Mouse (Mus musculus): Measurements from ENCODE around the gene Ccdc85a. TPM values are rescaled to one million over a fixed set of nuclear protein-coding genes. Genes with fewer than 3 reads are reported as not detected.
"Not testable (repeated sequence)": the region's sequence is repeated elsewhere in the genome, so short reads cannot be mapped to it uniquely, and the experiment has no call there.

Gene Ccdc85a
- polyA plus RNA-seq, 1 experiment: 0.20 TPM

DNA sequence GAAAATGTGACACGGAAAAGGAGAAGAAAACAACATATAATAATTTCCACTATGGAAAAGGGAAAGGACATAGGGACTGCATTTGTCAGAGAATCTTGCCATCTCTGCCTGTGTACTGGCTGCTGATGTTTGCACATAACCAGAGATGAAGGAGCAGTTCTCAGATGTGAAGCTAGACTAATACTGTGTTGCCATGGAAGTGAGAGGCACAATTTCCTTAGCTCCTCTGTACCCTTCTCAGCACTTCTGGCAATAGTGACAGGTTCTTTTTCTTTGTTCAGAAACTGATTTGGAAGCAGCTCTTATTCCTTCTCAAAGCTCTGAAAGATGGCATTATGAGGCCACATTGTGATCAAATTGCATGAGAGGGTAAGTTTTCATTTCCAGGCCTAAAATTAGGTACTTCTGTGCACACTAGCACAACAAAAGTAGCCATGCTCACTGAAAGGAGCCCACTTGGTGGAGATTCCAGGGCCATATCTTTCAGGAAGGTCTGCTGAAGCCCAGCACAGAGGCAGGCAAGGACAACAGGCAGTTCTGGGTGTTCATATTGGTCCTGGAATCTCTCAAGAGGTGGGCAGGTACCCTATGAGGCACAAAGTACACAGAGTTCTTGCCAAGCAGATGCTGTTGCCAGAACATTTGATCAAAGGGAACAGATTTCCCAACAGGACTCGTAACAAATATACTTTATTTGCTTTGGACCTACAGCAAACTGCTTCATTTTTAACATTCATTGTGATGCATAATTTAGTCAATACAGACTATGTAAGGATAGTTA is 161.5 kb downstream of the Ccdc85a start:
- Histone ChIP-seq H3K4me1 (ENCODE audit: control insufficient read depth, insufficient read depth, insufficient read length, low read length) (no peaks in the 10 kb centered on the region), H3K27me3 (ENCODE audit: control insufficient read depth, insufficient read depth, low read length) (no peaks in the 10 kb centered on the region), H3K27ac (ENCODE audit: insufficient read depth, low read depth, low read length) (no peak overlapping the region), H3K4me3 (ENCODE audit: low read depth, low read length) (no peak overlapping the region), H3K36me3 (ENCODE audit: control insufficient read depth, insufficient read depth, low read length) (no peaks in the 10 kb centered on the region)
- TF ChIP-seq POLR2A (IDR thresholded peaks at IDR 0.05; ENCODE audit: low read depth, low read length) (no peak), CTCF (IDR thresholded peaks at IDR 0.05; ENCODE audit: extremely low read depth, insufficient read length, insufficient replicate concordance, low read depth, low read length) (no peak)
- WGBS: 80% methylated on average over 2 of the region's 2 CpGs

DNA sequence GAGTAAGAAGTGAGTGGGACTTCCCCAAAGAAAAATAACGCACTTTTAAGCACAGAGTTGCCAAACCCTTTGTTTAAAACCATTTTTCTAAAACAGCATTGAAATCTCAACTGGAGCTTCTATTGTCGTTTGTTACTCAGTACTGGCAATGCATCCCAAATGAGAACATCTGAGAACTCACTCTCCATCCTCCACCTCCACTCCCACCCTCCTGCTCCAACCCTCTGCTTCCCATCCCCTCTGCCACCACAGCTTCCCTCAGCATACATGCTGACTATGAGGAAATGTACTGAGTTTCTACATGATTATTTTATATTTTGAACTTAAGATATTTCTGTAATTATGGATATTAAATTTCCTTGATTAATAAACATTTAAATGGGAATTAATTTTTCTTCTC is 168.3 kb downstream of the Ccdc85a start:
- H3K4me3 ChIP-seq (ENCODE audit: low read depth, low read length): no peak overlapping the region
- TF ChIP-seq CTCF (IDR thresholded peaks at IDR 0.05; ENCODE audit: extremely low read depth, insufficient read length, insufficient replicate concordance, low read depth, low read length) (no peak), POLR2A (IDR thresholded peaks at IDR 0.05; ENCODE audit: low read depth, low read length) (no peak)
- no peaks in the 10 kb centered on the region for H3K4me1 ChIP-seq (ENCODE audit: control insufficient read depth, insufficient read depth, insufficient read length, low read length)
- 61% methylated on average over 2 of the region's 2 CpGs for WGBS
- H3K27ac ChIP-seq (ENCODE audit: insufficient read depth, low read depth, low read length): no peak overlapping the region
- no peaks in the 10 kb centered on the region for H3K27me3 ChIP-seq (ENCODE audit: control insufficient read depth, insufficient read depth, low read length)
- H3K36me3 ChIP-seq (ENCODE audit: control insufficient read depth, insufficient read depth, low read length): no peaks in the 10 kb centered on the region

DNA sequence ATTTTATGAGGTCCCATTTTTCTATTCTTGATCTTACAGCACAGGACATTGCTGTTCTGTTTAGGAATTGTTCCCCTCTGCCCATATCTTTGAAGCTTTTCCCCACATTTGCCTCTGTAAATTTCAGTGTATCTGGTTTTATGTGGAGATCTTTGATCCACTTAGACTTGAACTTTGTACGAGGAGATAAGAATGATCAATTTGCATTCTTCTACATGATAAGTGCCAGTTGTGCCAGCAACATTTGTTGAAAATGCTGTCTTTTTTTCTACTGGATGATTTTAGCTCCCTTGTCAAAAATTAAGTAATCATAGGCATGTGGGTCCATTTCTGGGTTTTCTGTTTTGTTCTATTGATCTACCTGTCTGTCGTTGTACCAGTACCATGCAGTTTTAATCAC is 174.2 kb downstream of the Ccdc85a start:
- not testable (repeated sequence) for H3K4me3 ChIP-seq (ENCODE audit: low read depth, low read length); H3K4me1 ChIP-seq (ENCODE audit: control insufficient read depth, insufficient read depth, insufficient read length, low read length); H3K27me3 ChIP-seq (ENCODE audit: control insufficient read depth, insufficient read depth, low read length); H3K27ac ChIP-seq (ENCODE audit: insufficient read depth, low read depth, low read length); H3K36me3 ChIP-seq (ENCODE audit: control insufficient read depth, insufficient read depth, low read length)
- WGBS: 72% methylated on average over 2 of the region's 2 CpGs

DNA sequence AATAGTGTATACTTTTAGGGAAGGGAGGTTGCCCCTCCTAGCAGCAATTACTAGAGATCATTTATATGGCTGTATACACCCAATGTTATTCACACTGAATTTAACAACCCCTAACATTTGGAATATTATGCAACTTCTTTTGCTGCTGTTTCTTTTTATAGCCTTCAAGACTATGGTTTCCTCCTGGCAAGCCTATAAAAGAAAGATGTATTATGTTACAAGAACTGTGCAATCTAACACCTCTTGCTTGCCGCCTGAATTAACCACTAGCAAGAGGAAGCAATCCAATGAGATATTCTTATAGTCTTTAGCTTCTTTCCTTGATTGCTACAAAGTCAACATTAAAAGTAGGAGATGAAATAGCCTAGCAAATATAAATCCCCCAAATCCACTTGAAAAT is 187.0 kb downstream of the Ccdc85a start:
- no peak overlapping the region for H3K27ac ChIP-seq (ENCODE audit: insufficient read depth, low read depth, low read length)
- WGBS: 60% methylated on average over 1 of the region's 1 CpGs
- no peak overlapping the region for H3K4me3 ChIP-seq (ENCODE audit: low read depth, low read length)
- TF ChIP-seq CTCF (IDR thresholded peaks at IDR 0.05; ENCODE audit: extremely low read depth, insufficient read length, insufficient replicate concordance, low read depth, low read length): no peak
- TF ChIP-seq POLR2A (IDR thresholded peaks at IDR 0.05; ENCODE audit: low read depth, low read length): no peak
- no peaks in the 10 kb centered on the region for H3K27me3 ChIP-seq (ENCODE audit: control insufficient read depth, insufficient read depth, low read length)
- H3K36me3 ChIP-seq (ENCODE audit: control insufficient read depth, insufficient read depth, low read length): no peaks in the 10 kb centered on the region
- no peaks in the 10 kb centered on the region for H3K4me1 ChIP-seq (ENCODE audit: control insufficient read depth, insufficient read depth, insufficient read length, low read length)

DNA sequence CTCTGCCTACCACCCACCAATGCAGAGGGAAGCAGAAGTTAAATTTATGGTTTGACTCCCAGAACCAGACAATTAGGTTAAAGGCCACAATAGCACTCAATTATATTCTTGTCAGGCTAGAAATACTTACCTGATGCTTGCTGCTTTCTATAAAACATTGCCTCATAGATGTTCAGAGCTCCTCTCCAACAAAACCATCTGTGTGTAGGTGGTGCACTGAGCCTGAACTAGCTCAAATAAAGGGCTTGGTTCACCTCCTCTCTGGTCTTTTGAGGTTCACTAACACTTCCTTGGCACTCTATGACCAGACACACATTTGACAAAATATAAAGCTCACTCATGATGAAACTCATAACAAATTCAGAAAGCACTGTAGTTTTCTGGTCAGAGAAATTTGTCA is 208.2 kb downstream of the Ccdc85a start:
- Histone ChIP-seq H3K27me3 (ENCODE audit: control insufficient read depth, insufficient read depth, low read length) (no peaks in the 10 kb centered on the region), H3K36me3 (ENCODE audit: control insufficient read depth, insufficient read depth, low read length) (no peaks in the 10 kb centered on the region), H3K4me3 (ENCODE audit: low read depth, low read length) (no peak overlapping the region), H3K4me1 (ENCODE audit: control insufficient read depth, insufficient read depth, insufficient read length, low read length) (no peaks in the 10 kb centered on the region), H3K27ac (ENCODE audit: insufficient read depth, low read depth, low read length) (no peak overlapping the region)
- no peak for TF ChIP-seq CTCF (IDR thresholded peaks at IDR 0.05; ENCODE audit: extremely low read depth, insufficient read length, insufficient replicate concordance, low read depth, low read length)
- no peak for TF ChIP-seq POLR2A (IDR thresholded peaks at IDR 0.05; ENCODE audit: low read depth, low read length)

DNA sequence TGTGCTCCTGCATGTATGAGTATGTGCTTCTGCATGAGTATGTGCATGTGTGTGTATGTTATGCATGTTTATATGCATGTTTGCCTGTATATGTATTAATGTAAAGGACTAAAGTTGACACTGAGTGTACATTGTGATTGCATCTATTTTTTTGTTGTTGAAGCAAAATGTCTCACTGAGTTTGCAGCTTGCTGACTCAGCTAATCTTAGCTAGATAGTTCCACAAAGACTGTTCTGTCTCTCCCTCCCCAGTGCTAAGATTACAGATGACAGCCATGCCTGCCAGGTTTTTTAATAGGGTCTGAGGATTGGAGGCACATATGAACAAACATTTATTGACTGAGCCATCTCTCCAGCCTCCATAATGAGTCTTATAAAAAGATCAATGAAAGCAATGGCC is 209.5 kb downstream of the Ccdc85a start:
- Histone ChIP-seq H3K27ac (ENCODE audit: insufficient read depth, low read depth, low read length) (no peak overlapping the region), H3K27me3 (ENCODE audit: control insufficient read depth, insufficient read depth, low read length) (no peaks in the 10 kb centered on the region), H3K4me3 (ENCODE audit: low read depth, low read length) (no peak overlapping the region), H3K36me3 (ENCODE audit: control insufficient read depth, insufficient read depth, low read length) (no peaks in the 10 kb centered on the region), H3K4me1 (ENCODE audit: control insufficient read depth, insufficient read depth, insufficient read length, low read length) (no peaks in the 10 kb centered on the region)
- TF ChIP-seq POLR2A (IDR thresholded peaks at IDR 0.05; ENCODE audit: low read depth, low read length): no peak
- TF ChIP-seq CTCF (IDR thresholded peaks at IDR 0.05; ENCODE audit: extremely low read depth, insufficient read length, insufficient replicate concordance, low read depth, low read length): no peak

DNA sequence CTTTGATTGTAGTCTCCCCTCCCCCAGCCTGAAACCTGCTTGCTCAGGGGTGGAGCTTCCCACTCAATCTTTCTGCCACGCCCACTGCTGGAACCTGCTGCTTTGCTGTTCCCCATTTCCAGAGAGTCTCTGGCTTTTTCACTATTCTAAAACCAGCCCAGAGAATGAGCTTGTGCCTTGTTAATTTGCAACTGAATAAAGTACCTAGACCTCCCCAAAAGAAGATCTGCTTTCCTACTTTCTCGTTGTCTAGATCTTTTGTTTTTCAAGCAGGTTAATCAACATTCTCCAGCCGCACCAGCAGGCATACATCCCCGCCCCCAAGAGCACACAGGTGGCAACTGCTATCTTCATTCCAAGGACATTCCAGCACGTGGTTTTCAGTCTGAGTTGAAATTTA is 212.7 kb downstream of the Ccdc85a start:
- not testable (repeated sequence) for H3K4me3 ChIP-seq (ENCODE audit: low read depth, low read length); H3K27ac ChIP-seq (ENCODE audit: insufficient read depth, low read depth, low read length); H3K4me1 ChIP-seq (ENCODE audit: control insufficient read depth, insufficient read depth, insufficient read length, low read length); H3K27me3 ChIP-seq (ENCODE audit: control insufficient read depth, insufficient read depth, low read length); H3K36me3 ChIP-seq (ENCODE audit: control insufficient read depth, insufficient read depth, low read length)
- WGBS: 32% methylated on average over 5 of the region's 5 CpGs

DNA sequence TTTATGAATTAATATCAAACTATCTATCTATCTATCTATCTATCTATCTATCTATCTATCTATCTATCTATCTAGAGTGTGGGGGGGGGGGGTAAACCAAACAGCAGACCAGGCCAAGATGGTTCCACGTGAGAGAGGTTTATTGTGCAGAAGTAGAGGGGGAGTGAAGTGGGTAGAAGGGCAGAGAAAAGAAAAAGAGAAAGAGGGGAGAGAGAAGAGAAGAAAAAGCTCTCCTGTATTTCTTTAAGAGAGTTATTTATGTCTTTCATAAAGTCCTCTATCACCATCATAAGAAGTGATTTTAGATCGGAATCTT is 218.2 kb downstream of the Ccdc85a start:
- TF ChIP-seq CTCF (IDR thresholded peaks at IDR 0.05; ENCODE audit: extremely low read depth, insufficient read length, insufficient replicate concordance, low read depth, low read length) (no peak), POLR2A (IDR thresholded peaks at IDR 0.05; ENCODE audit: low read depth, low read length) (no peak)
- Histone ChIP-seq H3K4me3 (ENCODE audit: low read depth, low read length) (no peak overlapping the region), H3K27me3 (ENCODE audit: control insufficient read depth, insufficient read depth, low read length) (no peaks in the 10 kb centered on the region), H3K36me3 (ENCODE audit: control insufficient read depth, insufficient read depth, low read length) (no peaks in the 10 kb centered on the region), H3K4me1 (ENCODE audit: control insufficient read depth, insufficient read depth, insufficient read length, low read length) (no peaks in the 10 kb centered on the region), H3K27ac (ENCODE audit: insufficient read depth, low read depth, low read length) (no peak overlapping the region)
- 51% methylated on average over 2 of the region's 2 CpGs for WGBS
